ENCODE assay signal across 14 mouse cellular contexts in the genomic region with DNA sequence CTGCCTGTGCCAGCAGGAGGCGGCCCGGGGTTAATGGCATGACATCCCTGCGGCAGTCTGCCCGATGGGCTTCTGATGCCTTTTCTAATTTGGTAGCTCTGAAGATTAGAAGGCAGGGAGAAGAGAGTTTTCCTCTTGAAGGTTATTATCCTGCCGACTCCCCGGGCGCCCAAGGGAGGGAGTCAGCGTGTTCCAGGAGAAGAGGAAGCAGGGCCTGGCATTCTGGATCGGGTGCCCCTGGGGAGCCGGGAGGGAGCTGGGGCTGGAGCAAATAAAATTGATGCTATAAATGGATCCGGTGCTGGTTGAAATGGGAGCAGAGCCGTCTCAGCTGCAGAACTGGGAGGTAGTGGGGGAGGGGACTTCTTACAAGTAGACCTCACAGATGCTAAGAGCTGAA. TPM values are rescaled to one million over a fixed set of nuclear protein-coding genes. Genes with fewer than 3 reads are reported as not detected.
DNase-seq lines count a peak whose midpoint lies in the region; ATAC-seq and TF ChIP-seq lines count a peak whose summit lies in the region.
"Had no signal": no experiment of that assay in that cellular context is flagged by ENCODE, and none has a peak within 500 bp of the region (broad histone marks: within the 10 kb centered on the region; RNA-seq: fewer than 3 reads in every experiment).

No protein-coding gene starts in this region.

- H3K36me3 ChIP-seq in forebrain, embryonic 12.5 days (replicated peaks), result no peaks in the 10 kb centered on the region
- H3K36me3 ChIP-seq in forebrain, embryonic 14.5 days (ENCODE audit: control insufficient read depth, insufficient read depth, low read length), result no peaks in the 10 kb centered on the region
- no peaks in the 10 kb centered on the region for H3K36me3 ChIP-seq in hindbrain, embryonic 13.5 days
- no peaks in the 10 kb centered on the region for H3K36me3 ChIP-seq in midbrain, postnatal 0 days (ENCODE audit: insufficient read depth, low read length)

- DNase-seq in forebrain, embryonic 14.5 days (ENCODE audit: low spot score), result no peak
- peak; percentile 35 for DNase-seq in gastrocnemius, postnatal 14 days
- DNase-seq in midbrain, postnatal 0 days (ENCODE audit: low spot score), result peak; percentile 51
- DNase-seq in spleen, adult 12 weeks (ENCODE audit: low spot score), result no peak
- no peak for DNase-seq in urinary bladder, postnatal 36 days (ENCODE audit: low spot score in 2 of 2)
- DNase-seq: B cell, adult 2 months had no signal

- WGBS in forebrain, embryonic 12.5 days, result 3% methylated on average over 12 of the region's 12 CpGs
- WGBS in forebrain, embryonic 14.5 days, result 6% methylated on average over 12 of the region's 12 CpGs
- whole genome bisulfite sequencing in hindbrain, embryonic 13.5 days, result 4% methylated on average over 12 of the region's 12 CpGs
- WGBS in midbrain, postnatal 0 days, result 3% methylated on average over 12 of the region's 12 CpGs

- peak overlapping the region; percentile 36; the same call in 1 of the 2 replicates for H3K27ac ChIP-seq in forebrain, embryonic 12.5 days
- no peak overlapping the region for H3K27ac ChIP-seq in forebrain, embryonic 14.5 days (ENCODE audit: low read depth, low read length)
- H3K27ac ChIP-seq in hindbrain, embryonic 13.5 days, result peak overlapping the region; percentile 53
- no peak overlapping the region for H3K27ac ChIP-seq in midbrain, postnatal 0 days (ENCODE audit: low read depth, low read length)
- H3K27ac ChIP-seq: kidney, postnatal 0 days had no signal

- H3K9me3 ChIP-seq in forebrain, embryonic 12.5 days, result no peaks in the 10 kb centered on the region
- no peaks in the 10 kb centered on the region for H3K9me3 ChIP-seq in forebrain, embryonic 14.5 days (replicated peaks; ENCODE audit: control insufficient read depth, low read length)
- H3K9me3 ChIP-seq in hindbrain, embryonic 13.5 days, result no peaks in the 10 kb centered on the region
- no peaks in the 10 kb centered on the region for H3K9me3 ChIP-seq in midbrain, postnatal 0 days (ENCODE audit: low read length)

- intact Hi-C loops in gastrocnemius, postnatal 14 days (cut with DNase I; ENCODE audit: low total_unique reads), result no loop called here

- no peak overlapping the region for H3K9ac ChIP-seq in forebrain, embryonic 12.5 days
- H3K9ac ChIP-seq in forebrain, embryonic 14.5 days (ENCODE audit: low read length), result no peak overlapping the region
- peak overlapping the region; percentile 59 for H3K9ac ChIP-seq in hindbrain, embryonic 13.5 days
- H3K9ac ChIP-seq in midbrain, postnatal 0 days (replicated peaks; ENCODE audit: low read length, poor library complexity, severe bottlenecking), result no peak overlapping the region

- peaks cover 39% of the 10 kb centered on the region for H3K4me1 ChIP-seq in forebrain, embryonic 12.5 days
- H3K4me1 ChIP-seq in forebrain, embryonic 14.5 days (ENCODE audit: control insufficient read depth, insufficient read depth, low read length), result peaks cover 19% of the 10 kb centered on the region
- H3K4me1 ChIP-seq in hindbrain, embryonic 13.5 days (replicated peaks), result peaks cover 26% of the 10 kb centered on the region
- 0 out of 2 replicates have a peak, but pooled peaks cover 6% of the 10 kb centered on the region for H3K4me1 ChIP-seq in midbrain, postnatal 0 days (ENCODE audit: insufficient read depth, low read length)
- H3K4me1 ChIP-seq: megakaryocyte, embryonic 14.5 days had no signal

- peak overlapping the region; percentile 27; the same call in 1 of the 2 replicates for H3K4me2 ChIP-seq in forebrain, embryonic 12.5 days
- no peak overlapping the region for H3K4me2 ChIP-seq in forebrain, embryonic 14.5 days (ENCODE audit: low read length)
- peak overlapping the region; percentile 33 for H3K4me2 ChIP-seq in hindbrain, embryonic 13.5 days
- H3K4me2 ChIP-seq in midbrain, postnatal 0 days (ENCODE audit: low read depth, low read length, poor library complexity, severe bottlenecking), result peak overlapping the region; percentile 19; the same call in 1 of the 2 replicates

- H3K27me3 ChIP-seq in forebrain, embryonic 12.5 days, result peaks cover 43% of the 10 kb centered on the region
- peaks cover 12% of the 10 kb centered on the region for H3K27me3 ChIP-seq in forebrain, embryonic 14.5 days (replicated peaks; ENCODE audit: control insufficient read depth, insufficient read depth, low read length)
- peaks cover 36% of the 10 kb centered on the region for H3K27me3 ChIP-seq in hindbrain, embryonic 13.5 days
- peaks cover 4% of the 10 kb centered on the region; the same call in 1 of the 2 replicates for H3K27me3 ChIP-seq in midbrain, postnatal 0 days (ENCODE audit: insufficient read depth, low read length)

- no peak; the same call in 1 of the 2 replicates for TF ChIP-seq CTCF in midbrain, postnatal 0 days (IDR thresholded peaks at IDR 0.05)

- no peak overlapping the region for H3K4me3 ChIP-seq in forebrain, embryonic 12.5 days (replicated peaks)
- no peak overlapping the region for H3K4me3 ChIP-seq in forebrain, embryonic 14.5 days (ENCODE audit: low read depth, low read length)
- no peak overlapping the region for H3K4me3 ChIP-seq in hindbrain, embryonic 13.5 days
- H3K4me3 ChIP-seq in midbrain, postnatal 0 days (ENCODE audit: low read depth, low read length), result no peak overlapping the region
- H3K4me3 ChIP-seq: erythroblast, embryonic 14.5 days; megakaryocyte, embryonic 14.5 days had no signal

- ATAC-seq in forebrain, embryonic 12.5 days (ENCODE audit: low FRiP score), result no peak; the same call in 1 of the 2 replicates
- ATAC-seq in forebrain, embryonic 14.5 days, result no peak; the same call in 1 of the 2 replicates
- peak; percentile 7; the same call in 1 of the 2 replicates for ATAC-seq in hindbrain, embryonic 13.5 days (ENCODE audit: low FRiP score)
- no peak for ATAC-seq in midbrain, postnatal 0 days (ENCODE audit: low FRiP score)
- no peak for ATAC-seq in erythroid progenitor cell, adult 5-6 weeks (replicated peaks; ENCODE audit: low FRiP score, poor library complexity, severe bottlenecking)

RNA-seq across cellular contexts. Expression of a gene that starts 19.3 kb away (rescaled TPM):
- not detected in 2 replicates for polyA plus RNA-seq in forebrain, embryonic 12.5 days (2016; fragmentation: Nextera tagmentation; extraction: Ambion mirVana)
- polyA plus RNA-seq in forebrain, embryonic 14.5 days (2014; fragmentation: Nextera tagmentation; extraction: Ambion mirVana), result not detected in 2 replicates
- not detected for total RNA-seq in gastrocnemius, postnatal 14 days (2021)
- not detected in 2 replicates for polyA plus RNA-seq in hindbrain, embryonic 13.5 days (2015; fragmentation: Nextera tagmentation; extraction: Ambion mirVana)
- total RNA-seq in midbrain, postnatal 0 days (2014; rRNA removed), result not detected in 2 replicates
- not detected in 2 replicates for polyA plus RNA-seq in midbrain, postnatal 0 days (2015; fragmentation: Nextera tagmentation; extraction: Ambion mirVana)
- total RNA-seq in erythroid progenitor cell, adult 5-6 weeks (2015; ENCODE audit: low replicate concordance), result not detected in 2 replicates
- not detected in 2 replicates for total RNA-seq in erythroid progenitor cell, adult 5-6 weeks (2017; ENCODE audit: low replicate concordance)
- total RNA-seq: left cerebral cortex, postnatal 14 days had no signal
- polyA plus RNA-seq: erythroblast, embryonic 14.5 days; kidney, postnatal 0 days; spleen, adult 2 months had no signal

RNA-seq across cellular contexts. Expression of a gene that starts 31.7 kb away (rescaled TPM):
- not detected in 2 replicates for polyA plus RNA-seq in forebrain, embryonic 12.5 days (2016; fragmentation: Nextera tagmentation; extraction: Ambion mirVana)
- not detected in 2 replicates for polyA plus RNA-seq in forebrain, embryonic 14.5 days (2014; fragmentation: Nextera tagmentation; extraction: Ambion mirVana)
- not detected for total RNA-seq in gastrocnemius, postnatal 14 days (2021)
- 0.21 TPM in 1 of 2 replicates, not detected in the other for polyA plus RNA-seq in hindbrain, embryonic 13.5 days (2015; fragmentation: Nextera tagmentation; extraction: Ambion mirVana)
- total RNA-seq in midbrain, postnatal 0 days (2014; rRNA removed), result not detected in 2 replicates
- not detected in 2 replicates for polyA plus RNA-seq in midbrain, postnatal 0 days (2015; fragmentation: Nextera tagmentation; extraction: Ambion mirVana)
- total RNA-seq in erythroid progenitor cell, adult 5-6 weeks (2015; ENCODE audit: low replicate concordance), result not detected in 2 replicates
- total RNA-seq in erythroid progenitor cell, adult 5-6 weeks (2017; ENCODE audit: low replicate concordance), result 0.51 TPM in 1 of 2 replicates, not detected in the other
- total RNA-seq: left cerebral cortex, postnatal 14 days had no signal
- polyA plus RNA-seq: kidney, postnatal 0 days; spleen, adult 2 months had no signal

Comparison
In these comparisons a context has a peak if more than half of its experiments do, and no peak if none do; other contexts are left out.
1. H3K27ac ChIP-seq: peak in forebrain, embryonic 12.5 days (single experiment) and hindbrain, embryonic 13.5 days (single experiment); none in forebrain, embryonic 14.5 days (single experiment) and midbrain, postnatal 0 days (single experiment).
2. DNase-seq: peak in gastrocnemius, postnatal 14 days (single experiment) and midbrain, postnatal 0 days (single experiment); none in forebrain, embryonic 14.5 days (single experiment), spleen, adult 12 weeks (single experiment) and urinary bladder, postnatal 36 days (0 of 2).